Mouse (Mus musculus) liver, postnatal 0 days (tissue): ENCODE results near the gene Celf2. TPM values are rescaled to one million over a fixed set of nuclear protein-coding genes. Genes with fewer than 3 reads are reported as not detected.
A peak's percentile ranks its signal among the peaks of the same experiment; 100 is the strongest.

ENCODE experiments used
- ATAC-seq: fragments of 200-750 bp; cut with Nextera tagmentation; 2 replicates; pipeline ENCODE4 v1.8.0; 2017; ENCODE audit warnings: mild to moderate bottlenecking, moderate library complexity
- DNase-seq: peaks from one replicate; pipeline ENCODE4 v3.0.0-alpha.2; 2016
- H3K27ac ChIP-seq: fragments of 300-500 bp; sonication (generic); 2 replicates; pipeline ENCODE4 v1.5.1; 2014; ENCODE audit warnings: antibody characterized with exemption, moderate library complexity, mild to moderate bottlenecking, low read depth
- H3K27me3 ChIP-seq: fragments of 300-500 bp; sonication (generic); 2 replicates; pipeline ENCODE4 v1.6.1; 2014; ENCODE audit warnings: low read length, control low read depth, mixed read lengths; ENCODE audit not compliant: insufficient read depth
- H3K36me3 ChIP-seq: fragments of 300-500 bp; sonication (generic); replicated peaks from 2 replicates; pipeline ENCODE4 v1.6.1; 2014; ENCODE audit warnings: mild to moderate bottlenecking, control low read depth, low read length, moderate library complexity, mixed read lengths; ENCODE audit not compliant: insufficient read depth
- H3K4me1 ChIP-seq: fragments of 300-500 bp; sonication (generic); 2 replicates; pipeline ENCODE4 v1.6.1; 2014; ENCODE audit warnings: antibody characterized with exemption, mild to moderate bottlenecking, control low read depth; ENCODE audit not compliant: insufficient read depth
- H3K4me2 ChIP-seq: fragments of 300-500 bp; sonication (generic); 2 replicates; pipeline ENCODE4 v1.6.1; 2014; ENCODE audit warnings: low read depth, mild to moderate bottlenecking, low read length, moderate library complexity, mixed read lengths
- H3K4me3 ChIP-seq: fragments of 300-500 bp; sonication (generic); 2 replicates; pipeline ENCODE4 v1.5.1; 2014; ENCODE audit warnings: low read depth, low read length
- H3K9ac ChIP-seq: fragments of 300-500 bp; sonication (generic); replicated peaks from 2 replicates; pipeline ENCODE4 v1.6.1; 2014; ENCODE audit warnings: mild to moderate bottlenecking, moderate library complexity
- H3K9me3 ChIP-seq: fragments of 300-500 bp; sonication (generic); 2 replicates; pipeline ENCODE4 v1.6.1; 2016; ENCODE audit warnings: mild to moderate bottlenecking, control low read depth, low read length, mixed read lengths
- CTCF ChIP-seq: sonication (generic); IDR thresholded peaks from 2 replicates; pipeline ENCODE4 v1.5.1; 2016; ENCODE audit warnings: antibody characterized with exemption, low read depth
- EP300 ChIP-seq: IDR thresholded peaks from 2 replicates; pipeline ENCODE4 v1.6.1; 2016; ENCODE audit warnings: antibody characterized with exemption, low read depth, mild to moderate bottlenecking
- WGBS: fragments of 180-500 bp; shearing (Covaris S2); extraction: QIAGEN DNeasy Blood & Tissue Kit; methylation state at CpG from one replicate; pipeline ENCODE4 v1.1.7; 2014; ENCODE audit not compliant: insufficient replicate concordance; 5-methylcytosine and 5-hydroxymethylcytosine counted together
- polyA plus RNA-seq: library from polyadenylated mRNA; unstranded; fragments of >200 nt; fragmentation: Nextera tagmentation; extraction: Ambion mirVana; gene quantifications from 2 replicates; pipeline ENCODE4 v1.2.1, GENCODE M21; 2015

Gene Celf2
- polyA plus RNA-seq, 1 experiment from 2014 or later, result 13.5 TPM

GRCm38 (mm10) chr2:7090496-7090895 lies 418.9 kb downstream of the Celf2 start:
- DNase-seq (no peak), ATAC-seq (no peak)
- Histone ChIP-seq H3K4me3 (no peak overlapping the region), H3K4me1 (no peaks in the 10 kb centered on the region), H3K4me2 (no peak overlapping the region), H3K36me3 (no peaks in the 10 kb centered on the region), H3K9ac (no peak overlapping the region), H3K27me3 (no peaks in the 10 kb centered on the region), H3K9me3 (no peaks in the 10 kb centered on the region), H3K27ac (no peak overlapping the region)
- WGBS, result 56% methylated on average over 1 of the region's 1 CpGs
- TF ChIP-seq EP300 (no peak), CTCF (no peak)

DNA sequence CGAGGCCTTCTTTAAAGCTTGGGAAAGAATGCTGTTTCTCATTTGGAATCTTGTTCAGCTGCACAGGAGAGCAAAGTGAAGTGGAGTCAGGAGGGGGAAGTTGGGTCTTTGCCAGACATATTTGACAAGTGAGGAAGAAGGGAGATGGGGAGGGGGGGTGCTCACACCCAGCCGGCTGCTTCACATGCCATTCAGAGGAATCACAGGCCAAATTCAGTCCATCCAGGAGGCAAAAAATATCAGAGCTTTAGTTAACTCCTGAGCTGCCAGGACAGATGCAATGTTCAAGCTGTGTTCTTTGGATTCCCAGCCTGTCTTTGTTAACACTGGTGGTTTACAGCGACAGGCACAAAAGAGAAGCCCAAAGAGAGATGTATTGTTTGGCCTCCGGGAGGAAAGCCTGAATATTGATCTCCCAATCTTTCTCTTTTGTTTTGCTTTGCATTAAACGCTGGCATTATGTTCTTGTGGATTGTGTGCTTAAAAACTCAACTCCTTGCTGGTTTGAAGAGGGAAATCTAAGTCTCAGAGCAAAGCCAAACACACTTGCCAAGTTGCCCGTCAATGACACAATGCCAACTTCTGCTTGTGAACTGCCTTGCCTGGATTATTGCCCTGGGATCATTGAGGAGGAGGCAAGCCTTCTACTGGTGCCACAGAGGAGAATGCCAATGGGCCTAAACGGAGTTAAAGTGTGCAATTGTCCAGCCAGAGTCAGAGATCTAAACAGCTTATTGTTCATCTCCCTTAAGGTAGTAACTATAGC lies 420.1 kb downstream of the Celf2 start:
- Histone ChIP-seq H3K4me1 (no peaks in the 10 kb centered on the region), H3K4me3 (no peak overlapping the region), H3K4me2 (no peak overlapping the region), H3K9ac (no peak overlapping the region), H3K27me3 (no peaks in the 10 kb centered on the region), H3K36me3 (no peaks in the 10 kb centered on the region), H3K9me3 (no peaks in the 10 kb centered on the region), H3K27ac (no peak overlapping the region)
- 49% methylated on average over 7 of the region's 7 CpGs for WGBS
- DNase-seq (no peak), ATAC-seq (no peak)
- TF ChIP-seq CTCF, result no peak
- no peak for TF ChIP-seq EP300

DNA sequence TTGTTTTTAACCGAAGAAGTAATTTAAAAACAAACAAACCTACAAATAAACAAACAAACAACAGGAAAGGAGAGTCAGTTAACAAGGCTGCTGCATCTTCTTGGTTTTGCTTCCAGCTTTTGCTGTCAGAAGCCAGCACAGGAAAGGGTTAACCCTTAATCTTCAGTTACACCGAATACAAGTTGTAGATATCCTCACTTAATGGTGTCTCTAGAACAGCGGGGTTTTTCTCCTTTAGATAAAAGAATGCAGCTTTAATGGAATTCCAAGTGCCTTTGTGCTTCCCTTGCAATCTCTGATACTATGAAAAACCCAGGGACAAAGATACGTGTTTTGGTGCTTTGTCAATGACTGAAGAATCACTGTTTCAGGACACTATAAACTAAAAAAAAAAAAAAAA lies 420.8 kb downstream of the Celf2 start:
- Histone ChIP-seq H3K4me2 (no peak overlapping the region), H3K4me3 (no peak overlapping the region), H3K9me3 (no peaks in the 10 kb centered on the region), H3K4me1 (no peaks in the 10 kb centered on the region; the same call in 1 of the 2 replicates), H3K27ac (no peak overlapping the region), H3K9ac (no peak overlapping the region), H3K36me3 (no peaks in the 10 kb centered on the region), H3K27me3 (no peaks in the 10 kb centered on the region)
- ATAC-seq, result no peak
- DNase-seq, result no peak
- TF ChIP-seq EP300, result no peak
- no peak for TF ChIP-seq CTCF
- 40% methylated on average over 4 of the region's 4 CpGs for WGBS

GRCm38 (mm10) chr2:7087480-7087879 lies 421.9 kb downstream of the Celf2 start:
- H3K27me3 ChIP-seq, result 0 out of 2 replicates have a peak, but pooled peaks cover 2% of the 10 kb centered on the region
- no peak overlapping the region for H3K27ac ChIP-seq
- TF ChIP-seq CTCF (no peak), EP300 (no peak)
- H3K36me3 ChIP-seq, result no peaks in the 10 kb centered on the region
- H3K4me3 ChIP-seq, result no peak overlapping the region
- no peak overlapping the region for H3K4me2 ChIP-seq
- ATAC-seq (no peak), DNase-seq (no peak)
- H3K4me1 ChIP-seq, result no peaks in the 10 kb centered on the region; the same call in 1 of the 2 replicates
- 79% methylated on average over 14 of the region's 14 CpGs for WGBS
- H3K9ac ChIP-seq, result no peak overlapping the region
- no peaks in the 10 kb centered on the region for H3K9me3 ChIP-seq

GRCm38 (mm10) chr2:7083489-7084090 lies 425.8 kb downstream of the Celf2 start:
- 48% methylated on average over 4 of the region's 4 CpGs for WGBS
- TF ChIP-seq EP300 (no peak), CTCF (no peak)
- ATAC-seq (no peak), DNase-seq (peak; percentile 26)
- Histone ChIP-seq H3K36me3 (no peaks in the 10 kb centered on the region), H3K27ac (no peak overlapping the region), H3K4me3 (no peak overlapping the region), H3K4me2 (peak overlapping the region; percentile 2; the same call in 1 of the 2 replicates), H3K27me3 (0 out of 2 replicates have a peak, but pooled peaks cover 2% of the 10 kb centered on the region), H3K9ac (no peak overlapping the region), H3K9me3 (no peaks in the 10 kb centered on the region), H3K4me1 (no peaks in the 10 kb centered on the region; the same call in 1 of the 2 replicates)

DNA sequence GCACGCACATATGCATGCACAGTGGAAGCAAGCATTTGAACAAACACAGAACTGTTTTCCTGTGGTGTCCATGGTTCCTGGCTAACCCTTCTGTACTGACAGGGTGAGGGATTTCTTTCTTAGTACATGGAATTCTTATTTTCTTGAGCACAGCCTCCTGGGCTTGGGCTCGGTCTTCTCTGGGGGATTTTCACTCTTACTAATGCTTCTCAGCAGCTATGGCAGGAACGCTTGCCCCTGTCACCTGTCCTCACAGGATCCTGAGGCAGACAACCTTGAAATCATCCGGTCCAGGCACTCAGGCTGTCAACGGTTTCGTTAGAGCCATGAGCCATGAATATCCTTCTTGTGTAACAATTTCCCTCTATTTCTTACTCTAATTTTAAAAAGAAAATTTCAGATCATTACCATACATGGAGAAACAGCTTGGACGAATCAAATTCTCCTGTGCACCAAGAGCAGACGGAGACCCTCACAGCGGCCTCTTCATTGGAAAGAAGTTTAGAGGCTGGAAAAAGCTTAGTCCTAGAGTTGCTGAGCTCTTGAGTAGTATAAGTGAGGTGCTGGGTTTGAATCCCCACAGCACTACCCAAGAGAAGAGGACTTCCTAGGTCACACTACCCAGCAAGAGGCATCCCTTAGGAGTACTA lies 426.9 kb downstream of the Celf2 start:
- no peak overlapping the region for H3K9ac ChIP-seq
- 70% methylated on average over 9 of the region's 9 CpGs for WGBS
- H3K27me3 ChIP-seq, result 0 out of 2 replicates have a peak, but pooled peaks cover 2% of the 10 kb centered on the region
- no peak for TF ChIP-seq CTCF
- TF ChIP-seq EP300, result no peak
- no peak overlapping the region for H3K4me3 ChIP-seq
- ATAC-seq (no peak), DNase-seq (no peak)
- H3K27ac ChIP-seq, result no peak overlapping the region
- no peaks in the 10 kb centered on the region for H3K9me3 ChIP-seq
- no peaks in the 10 kb centered on the region for H3K36me3 ChIP-seq
- no peaks in the 10 kb centered on the region; the same call in 1 of the 2 replicates for H3K4me1 ChIP-seq
- H3K4me2 ChIP-seq, result no peak overlapping the region
